Comparison of ENCODE assay signal across 10 mouse cellular contexts in the genomic region with DNA sequence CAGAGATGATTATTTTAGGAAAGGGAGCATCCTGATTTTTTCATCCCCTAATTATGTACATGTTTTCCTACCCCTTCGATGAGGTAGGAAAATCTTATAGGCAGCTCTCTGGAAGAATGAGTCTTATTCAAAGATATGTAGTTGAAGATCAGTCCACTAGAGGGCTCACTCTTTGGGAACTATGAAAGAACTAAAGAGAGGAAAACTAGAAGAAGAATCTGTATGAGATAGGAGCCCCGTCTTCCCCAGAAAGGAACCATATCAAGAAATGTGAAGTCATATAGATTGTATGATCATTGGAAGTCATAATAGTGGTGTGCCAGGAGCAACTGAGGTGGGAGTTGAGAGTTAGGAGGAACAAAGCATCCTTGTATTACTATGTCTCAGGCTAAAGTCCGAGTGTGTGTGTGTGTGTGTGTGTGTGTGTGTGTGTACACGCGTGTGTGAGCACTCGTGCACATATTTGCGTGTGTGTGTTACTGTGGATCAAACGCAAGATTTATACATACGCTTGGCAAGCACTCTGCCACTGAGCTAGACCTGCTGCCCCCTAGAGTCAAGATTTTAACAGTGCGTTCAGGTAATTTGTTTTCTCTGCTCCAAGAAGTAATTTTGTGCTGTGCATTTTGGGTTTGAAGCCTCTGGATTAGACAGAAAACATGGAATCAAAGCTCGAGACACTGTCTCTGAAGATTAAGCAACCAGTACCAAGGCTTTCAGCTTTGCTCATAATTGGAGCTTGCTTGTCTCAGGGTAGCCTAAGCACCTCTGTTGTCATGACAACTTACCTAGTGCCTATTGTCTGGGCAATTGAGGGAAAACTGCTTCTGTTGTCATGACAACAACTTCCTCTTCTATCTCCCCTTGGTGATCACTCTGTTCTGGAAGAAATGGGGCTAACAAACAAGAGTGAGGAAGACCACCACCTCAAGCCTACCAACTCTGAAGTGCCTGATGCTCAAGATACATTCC. TPM values are rescaled to one million over a fixed set of nuclear protein-coding genes. Genes with fewer than 3 reads are reported as not detected.
A peak's percentile ranks its signal among the peaks of the same experiment; 100 is the strongest.
DNase-seq lines count a peak whose midpoint lies in the region; ATAC-seq lines count a peak whose summit lies in the region.
"Had no signal": no experiment of that assay in that cellular context is flagged by ENCODE, and none has a peak within 500 bp of the region (broad histone marks: within the 10 kb centered on the region; RNA-seq: fewer than 3 reads in every experiment).

No protein-coding gene starts in this region.

- WGBS in midbrain, embryonic 13.5 days, result 68% methylated on average over 11 of the region's 11 CpGs
- WGBS in heart, embryonic 12.5 days, result 70% methylated on average over 11 of the region's 11 CpGs

- no peak overlapping the region for H3K4me3 ChIP-seq in midbrain, embryonic 13.5 days (replicated peaks)
- H3K4me3 ChIP-seq in heart, embryonic 12.5 days, result no peak overlapping the region
- H3K4me3 ChIP-seq: heart, embryonic 15.5 days had no signal

- no peaks in the 10 kb centered on the region for H3K9me3 ChIP-seq in midbrain, embryonic 13.5 days
- H3K9me3 ChIP-seq in heart, embryonic 12.5 days (replicated peaks), result no peaks in the 10 kb centered on the region
- H3K9me3 ChIP-seq: heart, embryonic 15.5 days had no signal

- ATAC-seq in midbrain, embryonic 13.5 days, result peak; percentile 68
- no peak for ATAC-seq in heart, embryonic 12.5 days (ENCODE audit: insufficient number of reproducible peaks, low FRiP score)

- no peak overlapping the region for H3K9ac ChIP-seq in midbrain, embryonic 13.5 days (replicated peaks)
- H3K9ac ChIP-seq in heart, embryonic 12.5 days, result no peak overlapping the region
- H3K9ac ChIP-seq: heart, embryonic 15.5 days had no signal

- DNase-seq in cerebellum, postnatal 14 days, result peak; percentile 22 to 29
- no peak for DNase-seq in cerebellum, adult 11 months
- peak; percentile 11 for DNase-seq in lung, postnatal 10 days
- DNase-seq in lung, postnatal 4 days, result no peak
- peak; percentile 62 for DNase-seq in embryo, embryonic 11 days
- no peak for DNase-seq in frontal cortex, postnatal 14 days (ENCODE audit: low spot score in 2 of 2)

- H3K27me3 ChIP-seq in midbrain, embryonic 13.5 days, result no peaks in the 10 kb centered on the region; the same call in 1 of the 2 replicates
- no peaks in the 10 kb centered on the region for H3K27me3 ChIP-seq in heart, embryonic 12.5 days (replicated peaks)
- H3K27me3 ChIP-seq: heart, embryonic 15.5 days had no signal

- H3K4me2 ChIP-seq in midbrain, embryonic 13.5 days (replicated peaks), result no peak overlapping the region
- H3K4me2 ChIP-seq in heart, embryonic 12.5 days, result no peak overlapping the region
- H3K4me2 ChIP-seq: heart, embryonic 15.5 days had no signal

- no peak overlapping the region for H3K27ac ChIP-seq in midbrain, embryonic 13.5 days
- H3K27ac ChIP-seq in heart, embryonic 12.5 days (ENCODE audit: poor library complexity, severe bottlenecking), result no peak overlapping the region
- H3K27ac ChIP-seq: heart, embryonic 15.5 days had no signal

- H3K36me3 ChIP-seq in midbrain, embryonic 13.5 days, result 0 out of 2 replicates have a peak, but pooled peaks cover 3% of the 10 kb centered on the region
- H3K36me3 ChIP-seq in heart, embryonic 12.5 days, result peaks cover 12% of the 10 kb centered on the region; the same call in 1 of the 2 replicates

- H3K4me1 ChIP-seq in midbrain, embryonic 13.5 days (replicated peaks), result no peaks in the 10 kb centered on the region
- no peaks in the 10 kb centered on the region for H3K4me1 ChIP-seq in heart, embryonic 12.5 days (replicated peaks)
- H3K4me1 ChIP-seq: heart, embryonic 15.5 days had no signal

RNA-seq across cellular contexts. Expression of a gene that starts 17.9 kb away (rescaled TPM):
- polyA plus RNA-seq in midbrain, embryonic 13.5 days (2015; fragmentation: Nextera tagmentation; extraction: Ambion mirVana), result 563 and 601 TPM in 2 replicates
- 403 and 424 TPM in 2 replicates for polyA plus RNA-seq in heart, embryonic 12.5 days (2016; fragmentation: Nextera tagmentation; extraction: Ambion mirVana)

RNA-seq across cellular contexts. Expression of a gene that starts 18.6 kb away (rescaled TPM):
- 0.10 TPM in 1 of 2 replicates, not detected in the other for polyA plus RNA-seq in midbrain, embryonic 13.5 days (2015; fragmentation: Nextera tagmentation; extraction: Ambion mirVana)
- not detected in 2 replicates for polyA plus RNA-seq in heart, embryonic 12.5 days (2016; fragmentation: Nextera tagmentation; extraction: Ambion mirVana)
- polyA plus RNA-seq: heart, embryonic 15.5 days; neural tube, embryonic 11.5 days had no signal

RNA-seq across cellular contexts. Expression of a gene that starts 53.6 kb away (rescaled TPM):
- polyA plus RNA-seq in midbrain, embryonic 13.5 days (2015; fragmentation: Nextera tagmentation; extraction: Ambion mirVana), result 18.6 and 20.0 TPM in 2 replicates
- 8.7 and 9.3 TPM in 2 replicates for polyA plus RNA-seq in heart, embryonic 12.5 days (2016; fragmentation: Nextera tagmentation; extraction: Ambion mirVana)

Comparison
In these comparisons a context has a peak if more than half of its experiments do, and no peak if none do; other contexts are left out.
1. DNase-seq: peak in cerebellum, postnatal 14 days (2 of 2), lung, postnatal 10 days (single experiment) and embryo, embryonic 11 days (single experiment); none in cerebellum, adult 11 months (single experiment), lung, postnatal 4 days (0 of 2) and frontal cortex, postnatal 14 days (0 of 2).